Mouse (Mus musculus) CH12.LX (cell line): ENCODE results near the gene Fbxo42. TPM values are rescaled to one million over a fixed set of nuclear protein-coding genes. Genes with fewer than 3 reads are reported as not detected.

Source experiments
- DNase-seq: peaks from one replicate; pipeline ENCODE4 v3.0.0-alpha.2; 2013; ENCODE audit errors: extremely low read depth
- H3K27ac ChIP-seq: 2 replicates; pipeline ENCODE4 v1.5.1; 2012; ENCODE audit warnings: low read depth, mild to moderate bottlenecking, control low read depth, moderate library complexity; ENCODE audit not compliant: insufficient read depth
- H3K27me3 ChIP-seq: replicated peaks from 2 replicates; pipeline ENCODE3; 2012; ENCODE audit warnings: inconsistent platforms
- H3K36me3 ChIP-seq, 2 experiments: replicated peaks in 1 of 2; 2 replicates each; pipeline versions ENCODE3 to v1.6.1; 2012; ENCODE audit warnings: inconsistent platforms in 1 of 2, low read length in 1 of 2, mild to moderate bottlenecking in 1 of 2, mixed read lengths in 1 of 2, moderate library complexity in 1 of 2; ENCODE audit not compliant: control insufficient read depth in 1 of 2, insufficient read depth in 1 of 2
- H3K4me1 ChIP-seq, 2 experiments: 2 replicates each; pipeline ENCODE4 v1.6.1; 2012; ENCODE audit warnings: inconsistent platforms in 1 of 2, moderate library complexity in 1 of 2; ENCODE audit not compliant: insufficient read depth in 2 of 2, control insufficient read depth in 1 of 2
- H3K4me2 ChIP-seq: 2 replicates; pipeline ENCODE4 v1.6.1; 2012; ENCODE audit warnings: low read depth, mild to moderate bottlenecking, control low read depth; ENCODE audit not compliant: poor library complexity, insufficient read depth, severe bottlenecking
- H3K4me3 ChIP-seq, 3 experiments: fragments of 150-350 bp in 1 of 3; sonication (generic) in 1 of 3; replicated peaks in 1 of 3; 2 replicates each; pipeline versions ENCODE3 to v1.5.1; 2011 to 2012; ENCODE audit warnings: low read depth in 2 of 3, low read length in 2 of 3, mild to moderate bottlenecking in 2 of 3, moderate library complexity in 2 of 3, control low read depth in 1 of 3, improper control_type of control experiment in 1 of 3, inconsistent platforms in 1 of 3, mixed read lengths in 1 of 3; ENCODE audit not compliant: poor library complexity in 1 of 3
- H3K79me2 ChIP-seq: replicated peaks from 2 replicates; pipeline ENCODE4 v1.6.1; 2012; ENCODE audit warnings: mild to moderate bottlenecking, moderate library complexity; ENCODE audit not compliant: control insufficient read depth, poor library complexity, insufficient read depth, severe bottlenecking; ENCODE audit errors: extremely low read depth
- H3K9ac ChIP-seq: 2 replicates; pipeline ENCODE4 v1.6.1; 2012; ENCODE audit warnings: low read depth, mild to moderate bottlenecking, control low read depth, moderate library complexity; ENCODE audit not compliant: insufficient read depth
- H3K9me3 ChIP-seq: replicated peaks from 2 replicates; pipeline ENCODE3; 2012; ENCODE audit warnings: low read length, inconsistent platforms, mixed read lengths
- CHD2 ChIP-seq: IDR thresholded peaks from 2 replicates; pipeline ENCODE4 v1.6.1; 2011; ENCODE audit warnings: low read length, improper control_type of control experiment
- ELF1 ChIP-seq: IDR thresholded peaks from 2 replicates; pipeline ENCODE4 v1.6.1; 2014; ENCODE audit warnings: low read depth, mild to moderate bottlenecking, inconsistent platforms, low read length, improper control_type of control experiment
- KAT2A ChIP-seq: IDR thresholded peaks from 2 replicates; pipeline ENCODE4 v1.6.1; 2012; ENCODE audit warnings: low read length, improper control_type of control experiment, inconsistent platforms; ENCODE audit not compliant: insufficient replicate concordance
- MAFK ChIP-seq: IDR thresholded peaks from 2 replicates; pipeline ENCODE4 v1.6.1; 2011; ENCODE audit warnings: low read length, improper control_type of control experiment; ENCODE audit not compliant: insufficient replicate concordance
- MAX ChIP-seq: IDR thresholded peaks from 2 replicates; pipeline ENCODE4 v1.6.1; 2011; ENCODE audit warnings: low read length, improper control_type of control experiment
- MAZ ChIP-seq: IDR thresholded peaks from 2 replicates; pipeline ENCODE4 v1.6.1; 2012; ENCODE audit warnings: low read depth, mild to moderate bottlenecking, inconsistent platforms, low read length, improper control_type of control experiment, moderate library complexity
- MEF2A ChIP-seq: IDR thresholded peaks from 2 replicates; pipeline ENCODE4 v1.6.1; 2014; ENCODE audit warnings: low read depth, mild to moderate bottlenecking, inconsistent platforms, low read length, improper control_type of control experiment, borderline replicate concordance
- MXI1 ChIP-seq: IDR thresholded peaks from 2 replicates; pipeline ENCODE4 v1.6.1; 2011; ENCODE audit warnings: mild to moderate bottlenecking, low read depth, low read length, improper control_type of control experiment
- NRF1 ChIP-seq: IDR thresholded peaks from 2 replicates; pipeline ENCODE4 v1.6.1; 2014; ENCODE audit warnings: low read depth, mild to moderate bottlenecking, inconsistent platforms, low read length, improper control_type of control experiment, moderate library complexity
- POLR2A ChIP-seq: IDR thresholded peaks from 2 replicates; pipeline ENCODE4 v1.6.1; 2011; ENCODE audit warnings: low read depth, mild to moderate bottlenecking, improper control_type of control experiment, low read length
- POLR2AphosphoS2 ChIP-seq: IDR thresholded peaks from 2 replicates; pipeline ENCODE4 v1.6.1; 2011; ENCODE audit warnings: low read depth, low read length, improper control_type of control experiment
- RAD21 ChIP-seq: IDR thresholded peaks from 2 replicates; pipeline ENCODE4 v1.6.1; 2011; ENCODE audit warnings: low read depth, mild to moderate bottlenecking, low read length, improper control_type of control experiment, moderate library complexity
- RCOR1 ChIP-seq: conservative IDR thresholded peaks from 2 replicates; pipeline ENCODE4 v1.6.1; 2012; ENCODE audit warnings: low read depth, mild to moderate bottlenecking, inconsistent platforms, low read length, improper control_type of control experiment
- SIN3A ChIP-seq: IDR thresholded peaks from 2 replicates; pipeline ENCODE4 v1.6.1; 2012; ENCODE audit warnings: low read length, improper control_type of control experiment, inconsistent platforms
- TBP ChIP-seq: conservative IDR thresholded peaks from 2 replicates; pipeline ENCODE4 v1.6.1; 2011; ENCODE audit warnings: low read depth, low read length, improper control_type of control experiment
- TCF12 ChIP-seq: IDR thresholded peaks from 2 replicates; pipeline ENCODE4 v1.6.1; 2014; ENCODE audit warnings: low read depth, mild to moderate bottlenecking, inconsistent platforms, low read length, improper control_type of control experiment
- UBTF ChIP-seq: IDR thresholded peaks from 2 replicates; pipeline ENCODE4 v1.6.1; 2012; ENCODE audit warnings: low read depth, mild to moderate bottlenecking, inconsistent platforms, low read length, improper control_type of control experiment, moderate library complexity
- USF1 ChIP-seq: IDR thresholded peaks from 2 replicates; pipeline ENCODE4 v1.6.1; 2014; ENCODE audit warnings: low read depth, mild to moderate bottlenecking, inconsistent platforms, low read length, improper control_type of control experiment
- ZKSCAN1 ChIP-seq: IDR thresholded peaks from 2 replicates; pipeline ENCODE4 v1.6.1; 2012; ENCODE audit warnings: low read depth, inconsistent platforms, low read length, improper control_type of control experiment, borderline replicate concordance
- ZMIZ1 ChIP-seq: IDR thresholded peaks from 2 replicates; pipeline ENCODE4 v1.6.1; 2012; ENCODE audit warnings: low read depth, mild to moderate bottlenecking, inconsistent platforms, low read length, improper control_type of control experiment
- dilution Hi-C: fragments of 300-500 bp; cut with MboI; formaldehyde crosslinking; loops from 2 replicates; pipeline ENCODE4 v1.14.3; 2020; ENCODE audit warnings: low sequenced_read_pairs; ENCODE audit not compliant: extremely low pct_unique_long_range_greater_than_20kb, extremely low pct_ligation_motif_present
- in situ Hi-C: fragments of 300-500 bp; cut with MboI; formaldehyde crosslinking; loops from 3 replicates; pipeline ENCODE4 v1.14.3; 2019; ENCODE audit warnings: low sequenced_read_pairs, low pct_ligation_motif_present, low pct_unique_long_range_greater_than_20kb, mixed read lengths
- polyA plus RNA-seq: library from polyadenylated mRNA; unstranded; fragments of >175 nt; gene quantifications from 2 replicates; pipeline ENCODE4 v1.2.1, GENCODE M21; 2012; ENCODE audit warnings: low read depth; ENCODE audit not compliant: insufficient read length
- total RNA-seq, 2 experiments: library from RNA; depleted of rRNA; stranded (reverse); fragments of 300-350 nt in 1 of 2; fragments of >200 nt in 1 of 2; gene quantifications; 2 replicates each; pipeline ENCODE4 v1.2.3; 2012 to 2014

Gene Fbxo42
- total and polyA plus RNA-seq, 3 experiments = 9.8 to 16.5 (median 14.4) TPM

- H3K27ac ChIP-seq = no peak overlapping the region
- H3K79me2 ChIP-seq = peaks cover 52% of the 10 kb centered on the region
- in situ Hi-C loops = loop anchor here (10.0 kb wide), 2 partner anchors 66 to 216 kb away; partner anchors contain the start of genes Fam131c and Rsg1
- H3K27me3 ChIP-seq = no peaks in the 10 kb centered on the region
- dilution Hi-C loops = no loop called here
- H3K9ac ChIP-seq = peak overlapping the region; percentile 91
- H3K9me3 ChIP-seq = no peaks in the 10 kb centered on the region
- H3K4me2 ChIP-seq = peak overlapping the region; percentile 97
- DNase-seq = no peak
- H3K36me3 ChIP-seq = peaks cover 0 to 20% of the 10 kb centered on the region in 2 experiments
- H3K4me1 ChIP-seq = peaks cover 13 to 50% of the 10 kb centered on the region in 2 experiments
- peak overlapping the region; percentile 82 to 93 (median 91) for H3K4me3 ChIP-seq
- no peak for TF ChIP-seq KAT2A
- TF ChIP-seq RAD21 = no peak
- TF ChIP-seq RCOR1 = no peak
- TF ChIP-seq MEF2A = no peak
- TF ChIP-seq NRF1 = no peak
- no peak for TF ChIP-seq ZKSCAN1
- TF ChIP-seq TBP = no peak
- TF ChIP-seq USF1 = no peak
These were observed 1.4 kb downstream of the Fbxo42 start for GRCm38 (mm10) chr4:141149116-141149515.

- in situ Hi-C loops (no loop called here), dilution Hi-C loops (no loop called here)
- H3K27ac ChIP-seq = no peak overlapping the region
- H3K36me3 ChIP-seq = peaks cover 0 to 45% of the 10 kb centered on the region in 2 experiments
- H3K9ac ChIP-seq = no peak overlapping the region
- peaks cover 86% of the 10 kb centered on the region for H3K79me2 ChIP-seq
- H3K4me2 ChIP-seq = no peak overlapping the region
- H3K4me1 ChIP-seq = peaks cover 21 to 81% of the 10 kb centered on the region in 2 experiments
- TF ChIP-seq CHD2 = no peak
- no peak for TF ChIP-seq MEF2A
- no peak for TF ChIP-seq ZMIZ1
- TF ChIP-seq POLR2AphosphoS2 = no peak
- no peak for TF ChIP-seq MXI1
- no peak for TF ChIP-seq MAFK
- TF ChIP-seq POLR2A = no peak
- TF ChIP-seq TCF12 = no peak
- no peak for TF ChIP-seq ELF1
- no peak for TF ChIP-seq MAX
- no peak for TF ChIP-seq MAZ
- TF ChIP-seq SIN3A = no peak
- no peak for TF ChIP-seq RCOR1
- no peak for TF ChIP-seq UBTF
- no peaks in the 10 kb centered on the region for H3K27me3 ChIP-seq
- no peaks in the 10 kb centered on the region for H3K9me3 ChIP-seq
- no peak overlapping the region for H3K4me3 ChIP-seq
- no peak for DNase-seq
These were observed 9.8 kb downstream of the Fbxo42 start for GRCm38 (mm10) chr4:141157485-141157884.
